Mouse (Mus musculus) urinary bladder, adult 2 months (tissue): ENCODE data around the gene Hook2. TPM values are rescaled to one million over a fixed set of nuclear protein-coding genes. Genes with fewer than 3 reads are reported as not detected.

Experiments
- DNase-seq: peaks from one replicate; pipeline ENCODE4 v3.0.0; 2022; ENCODE audit warnings: low spot score
- polyA plus RNA-seq: library from polyadenylated mRNA; depleted of rRNA; stranded (reverse); fragments of >200 nt; gene quantifications from 2 replicates; pipeline ENCODE4 v1.2.3, GENCODE M21; 2012

Gene Hook2
- polyA plus RNA-seq, 1 experiment = 28.5 TPM

DNA sequence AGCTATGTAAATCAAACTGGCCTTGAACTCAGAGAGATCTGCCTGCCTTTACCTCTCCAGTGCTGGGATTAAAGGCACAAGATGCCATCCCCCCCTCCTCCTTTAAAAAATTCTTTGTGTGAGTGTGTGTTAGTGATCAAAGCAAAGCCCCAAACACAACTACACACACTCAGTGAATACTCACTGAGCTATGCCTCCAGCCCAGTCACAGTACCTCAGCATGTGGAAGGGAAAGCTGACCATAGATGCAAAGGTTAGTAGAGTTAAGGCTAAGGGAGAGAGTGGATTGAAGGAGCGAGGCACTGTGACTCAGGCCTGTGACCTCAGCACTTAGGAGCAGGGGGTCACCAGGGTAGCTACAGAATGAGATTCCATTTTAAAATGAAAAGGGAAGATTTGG lies 17.3 kb upstream of the Hook2 start:
- DNase-seq = no peak

GRCm38 (mm10) chr8:84973803-84974542 lies 16.4 kb upstream of the Hook2 start:
- DNase-seq = no peak

GRCm38 (mm10) chr8:84974543-84975142 lies 15.8 kb upstream of the Hook2 start:
- DNase-seq = no peak

DNA sequence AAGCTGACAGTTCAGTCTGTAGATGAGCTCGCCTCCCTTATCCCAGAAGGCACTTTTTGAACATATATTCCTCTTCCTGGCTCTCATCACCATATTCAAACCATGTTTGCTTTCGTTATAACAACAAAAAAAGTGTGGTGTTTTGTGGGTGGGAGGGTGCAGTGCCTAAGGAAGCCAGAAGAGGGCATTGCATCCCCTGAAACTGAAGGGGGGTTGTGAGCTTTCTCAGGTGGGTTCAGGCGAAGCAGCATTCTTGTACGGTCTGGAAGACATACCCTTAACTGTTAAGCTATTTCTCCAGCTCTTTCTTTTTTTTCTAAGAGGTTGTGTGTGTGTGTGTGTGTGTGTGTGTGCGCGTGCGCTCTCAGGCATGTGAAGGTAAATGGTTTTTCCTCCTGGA lies 15.0 kb upstream of the Hook2 start:
- DNase-seq = no peak

- DNase-seq = peak; percentile 95
These were observed 14.2 kb upstream of the Hook2 start for GRCm38 (mm10) chr8:84976031-84976762.

DNA sequence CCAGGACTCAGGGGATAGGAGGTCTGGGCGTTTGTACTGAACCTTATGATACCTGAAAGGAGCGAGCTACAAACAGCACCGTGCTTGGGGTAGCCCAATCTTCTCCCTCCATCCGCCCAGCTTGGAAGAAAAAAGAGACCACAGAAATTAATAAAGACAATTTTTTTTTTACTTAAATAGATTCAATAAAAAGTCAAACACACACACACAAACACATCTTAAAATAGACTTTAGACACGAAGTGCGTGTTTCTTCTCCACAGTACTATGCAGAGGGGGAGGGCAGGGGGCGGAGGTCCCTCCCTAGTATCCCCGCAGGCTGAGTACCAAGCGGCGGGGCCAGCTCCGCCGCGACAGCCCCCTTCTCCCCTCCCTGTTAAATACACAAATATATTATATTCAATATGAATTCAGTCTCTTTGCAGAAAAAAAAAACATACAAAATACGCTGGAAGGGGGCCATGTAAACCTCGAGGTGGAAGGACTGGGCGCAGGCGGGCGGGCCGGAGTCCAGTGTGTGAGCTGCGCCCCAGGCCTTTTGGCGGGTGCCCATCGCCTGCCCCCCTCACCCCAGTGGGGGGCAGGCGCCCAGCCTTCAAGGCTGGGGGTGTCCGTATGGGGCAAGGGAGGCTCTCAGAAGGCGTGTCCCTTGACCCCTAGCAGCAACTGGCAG lies 13.5 kb upstream of the Hook2 start:
- no peak for DNase-seq

- DNase-seq = peak; percentile 70
These were observed 12.8 kb upstream of the Hook2 start for GRCm38 (mm10) chr8:84977435-84978247.

DNA sequence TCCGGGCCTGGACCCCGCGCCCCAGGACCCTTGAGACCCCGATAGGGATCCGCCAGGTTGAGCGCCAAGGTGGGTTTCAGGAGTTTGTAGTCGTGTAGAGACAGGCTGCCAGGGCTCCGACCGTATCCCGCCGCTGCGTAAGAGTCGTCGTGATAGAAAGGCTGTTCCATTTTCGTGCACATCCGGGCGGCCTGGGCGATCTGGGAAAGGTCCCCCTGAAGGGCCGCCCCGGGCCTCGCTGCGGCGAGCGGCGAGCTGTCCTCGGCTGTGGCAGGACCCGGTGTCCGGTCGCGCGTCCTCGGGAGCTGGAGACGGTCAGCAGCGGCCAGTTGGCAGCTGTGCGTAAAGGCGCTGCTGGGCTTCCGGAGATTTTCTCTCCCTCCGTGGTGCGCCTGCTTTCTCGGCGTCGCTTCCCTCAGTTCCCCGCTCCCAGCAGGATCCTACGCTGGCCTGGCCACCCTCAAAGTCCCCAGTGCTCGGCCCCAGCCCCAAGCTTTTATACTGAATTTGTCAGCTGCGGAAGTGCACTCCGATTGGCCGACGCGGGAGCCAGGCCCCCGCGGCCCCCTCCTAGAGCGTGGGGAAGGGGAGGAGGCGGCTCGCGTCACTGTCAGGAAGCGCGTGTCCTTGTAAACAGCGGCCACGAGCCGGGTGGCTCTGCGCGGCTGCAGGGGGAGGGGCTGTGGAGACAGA lies 12.0 kb upstream of the Hook2 start, which contains the start of gene Junb:
Junb (minus strand) TSS at position 471 of the 693 bp plus-strand sequence.
- DNase-seq = peak; percentile 100

GRCm38 (mm10) chr8:84979599-84980421 lies 10.6 kb upstream of the Hook2 start:
- DNase-seq = peak; percentile 96

GRCm38 (mm10) chr8:84980622-84981358 lies 9.6 kb upstream of the Hook2 start:
- peak; percentile 77 for DNase-seq

DNA sequence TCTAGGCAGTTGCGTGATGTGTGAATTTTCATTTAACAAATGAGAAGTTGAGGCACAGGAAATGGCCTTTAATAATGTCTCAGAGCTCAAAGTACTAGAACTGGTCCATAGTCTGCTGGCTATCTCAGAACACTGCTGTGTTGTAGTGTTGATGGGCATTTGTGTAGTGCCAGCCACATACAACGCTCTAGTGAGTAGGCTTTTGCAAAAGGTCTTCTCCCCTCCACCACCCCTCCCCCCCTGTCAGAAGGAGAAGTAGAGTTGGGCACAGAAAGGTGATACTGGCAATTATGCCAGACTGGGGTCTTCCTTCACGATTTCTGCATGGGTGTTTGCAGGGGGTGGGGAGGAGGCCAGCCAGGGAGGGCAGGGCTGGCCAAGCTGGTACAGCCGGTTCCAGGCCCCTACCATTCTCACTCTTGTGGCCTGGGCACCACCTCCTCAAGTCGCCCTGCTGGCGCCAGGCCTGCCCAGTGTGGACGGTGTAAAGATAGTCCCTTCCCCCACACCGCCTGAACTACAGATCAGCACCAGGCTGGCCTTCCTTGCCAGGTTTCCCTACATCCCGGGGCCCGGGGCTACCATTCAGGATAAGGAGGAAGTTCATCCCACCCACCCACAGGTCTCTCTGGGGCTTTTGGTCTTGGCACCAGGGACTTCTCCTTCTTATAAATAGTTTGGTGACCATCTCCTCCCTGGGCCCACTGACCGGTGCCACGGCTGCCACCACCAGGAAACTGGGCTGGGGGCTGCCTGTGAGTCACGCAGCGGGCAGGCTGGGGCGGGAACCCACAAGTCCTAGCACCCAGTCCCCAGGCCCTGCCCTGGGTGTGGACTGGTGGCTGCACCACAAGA lies 8.5 kb upstream of the Hook2 start:
- peak; percentile 71 for DNase-seq

- DNase-seq = no peak
These were observed 7.8 kb upstream of the Hook2 start for GRCm38 (mm10) chr8:84982499-84983011.

GRCm38 (mm10) chr8:84984294-84985048 lies 5.9 kb upstream of the Hook2 start:
- DNase-seq = peak; percentile 59

GRCm38 (mm10) chr8:84985049-84985683 lies 5.2 kb upstream of the Hook2 start:
- no peak for DNase-seq

DNA sequence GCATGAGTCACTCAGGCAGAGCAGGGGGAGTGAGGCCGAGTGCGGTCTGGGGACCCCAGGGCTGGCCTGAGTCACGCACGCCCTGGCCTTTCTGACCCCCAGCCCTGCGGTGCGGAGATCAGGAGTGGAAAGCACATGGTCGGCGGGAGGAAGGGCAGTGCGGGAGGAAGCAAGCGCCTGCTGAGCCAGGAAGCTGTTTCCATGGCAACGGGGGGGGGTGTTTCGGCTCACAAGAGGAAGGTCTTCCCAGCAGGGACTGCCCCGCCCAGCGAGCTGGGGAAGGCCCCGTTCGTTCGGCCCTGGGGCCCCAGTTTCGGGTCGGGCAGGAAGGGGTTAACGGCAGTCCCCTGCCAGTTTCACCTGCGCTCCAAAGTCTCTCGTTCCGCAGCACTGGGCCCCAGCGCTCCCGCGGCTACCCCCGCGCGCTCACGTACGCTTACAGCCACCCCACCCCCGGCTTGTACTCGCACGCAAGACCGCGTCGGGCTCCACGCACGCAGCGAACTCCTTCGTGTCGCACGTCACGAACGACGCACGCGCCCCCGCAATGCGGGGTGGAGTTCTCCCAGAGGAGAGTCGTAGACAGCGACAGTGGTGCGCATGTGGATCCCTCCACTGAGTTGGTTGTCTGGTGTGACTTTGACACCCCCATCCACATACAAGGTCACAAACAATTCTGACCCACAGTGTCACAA lies 4.6 kb upstream of the Hook2 start:
- peak; percentile 82 for DNase-seq

GRCm38 (mm10) chr8:84986379-84986945 lies 3.9 kb upstream of the Hook2 start:
- no peak for DNase-seq
